Mouse (Mus musculus) retina, postnatal 1 day (tissue): ENCODE measurements at regions not wholly inside any gene's neighbourhood (a gene's known extent, or its start where the extent isn't known, plus 50 kb on each side); places are given as distances from the start of the nearest gene placed in this dataset.

Source experiments
- DNase-seq: peaks from one replicate; pipeline ENCODE4 v3.0.0-alpha.2; 2012

GRCm38 (mm10) chr1:47854372-47854771, 961.7 kb upstream of the Slc39a10 start:
- DNase-seq: no peak

- DNase-seq: no peak
These were observed 961.3 kb upstream of the Slc39a10 start for GRCm38 (mm10) chr1:47853911-47854310.

- no peak for DNase-seq
These were observed 948.2 kb upstream of the Slc39a10 start for GRCm38 (mm10) chr1:47840811-47841210.

- no peak for DNase-seq
These were observed 941.4 kb upstream of the Slc39a10 start for GRCm38 (mm10) chr1:47834072-47834471.

GRCm38 (mm10) chr1:47827206-47827605, 934.6 kb upstream of the Slc39a10 start:
- no peak for DNase-seq

GRCm38 (mm10) chr1:47809508-47809907, 916.9 kb upstream of the Slc39a10 start:
- peak; percentile 47 for DNase-seq

GRCm38 (mm10) chr1:47794763-47795162, 902.1 kb upstream of the Slc39a10 start:
- DNase-seq: peak; percentile 17
